Mouse (Mus musculus): ENCODE results near the gene Fam92b. TPM values are rescaled to one million over a fixed set of nuclear protein-coding genes. Genes with fewer than 3 reads are reported as not detected.
A peak's percentile ranks its signal among the peaks of the same experiment; 100 is the strongest.

Fam92b gene
- polyA plus RNA-seq, 1 experiment from 2014 or later: 0.86 TPM

DNA sequence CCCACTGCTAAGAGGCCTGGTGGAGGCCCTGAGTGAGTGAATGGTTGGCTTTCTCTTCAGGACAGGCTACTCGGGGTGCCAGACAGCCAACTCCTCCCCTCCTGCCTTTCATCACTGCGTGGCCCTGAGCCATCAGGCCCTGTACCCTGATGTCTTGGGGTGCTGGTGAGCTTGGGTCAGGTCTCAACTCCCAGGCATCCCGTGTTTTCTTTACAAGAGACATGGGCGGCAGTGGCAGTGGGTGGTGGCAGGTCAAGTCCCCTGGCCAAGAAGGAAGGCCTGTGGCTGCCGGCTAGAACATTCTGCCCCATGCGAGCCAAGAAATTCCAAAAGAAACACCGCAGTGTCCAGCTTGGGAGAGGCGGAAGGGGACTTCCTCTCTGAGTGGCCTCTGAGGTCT is 9.2 kb upstream of the Fam92b start:
- 74% methylated on average over 8 of the region's 8 CpGs for WGBS
- Histone ChIP-seq H3K36me3 (replicated peaks) (no peaks in the 10 kb centered on the region), H3K27ac (replicated peaks) (peak overlapping the region; percentile 84), H3K27me3 (replicated peaks; ENCODE audit: low read depth, poor library complexity, severe bottlenecking) (peaks cover 4% of the 10 kb centered on the region; the same call in 1 of the 2 replicates), H3K4me3 (no peak overlapping the region), H3K4me1 (peaks cover 63% of the 10 kb centered on the region), H3K9me3 (no peaks in the 10 kb centered on the region)
- DNase-seq (ENCODE audit: low spot score): no peak

DNA sequence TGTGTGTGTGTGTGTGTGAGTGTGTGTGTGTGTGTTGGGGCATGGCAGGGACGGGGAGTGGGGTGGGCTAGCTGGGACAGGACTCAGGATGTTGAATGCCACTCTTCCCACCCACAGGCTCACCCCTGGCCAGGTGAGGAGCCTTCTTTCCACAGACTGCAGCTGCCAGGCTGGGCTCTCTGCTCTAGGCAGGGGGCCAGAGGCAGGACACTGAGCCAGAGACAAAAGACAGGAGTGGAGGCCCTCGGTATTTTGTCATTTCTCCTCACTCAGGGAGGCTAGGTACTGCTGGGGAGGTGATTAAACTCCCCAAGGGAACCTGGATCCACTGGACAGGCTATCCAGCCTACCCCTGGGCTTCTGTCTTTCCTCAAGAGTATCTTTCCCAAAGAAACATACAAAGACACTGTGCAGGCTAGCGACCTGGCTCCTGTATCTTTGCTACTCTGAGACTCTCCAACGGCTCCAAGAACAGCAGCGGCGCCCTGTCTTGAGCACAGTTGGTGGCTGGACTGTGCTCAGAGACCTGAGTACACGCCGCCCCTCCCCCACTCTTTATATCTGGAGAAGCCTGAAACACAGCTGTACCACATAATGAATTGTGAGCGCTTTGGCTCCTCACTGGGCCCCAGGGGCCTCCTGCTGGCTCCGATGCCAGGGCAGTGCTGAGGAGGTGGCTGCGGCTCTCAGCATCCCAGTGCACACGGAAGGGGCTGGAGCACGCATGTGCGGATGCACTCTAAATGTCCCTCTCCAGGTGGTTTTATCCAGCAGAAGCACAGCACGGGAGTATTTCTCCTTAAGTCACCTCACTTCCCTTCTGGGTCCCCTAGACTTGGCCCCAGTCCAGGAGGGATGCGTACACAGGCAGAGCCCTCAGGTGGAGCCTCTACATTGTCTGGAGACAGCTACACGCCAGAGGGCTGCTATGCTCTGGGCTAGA is 7.9 kb upstream of the Fam92b start:
- Histone ChIP-seq H3K9me3 (no peaks in the 10 kb centered on the region), H3K36me3 (replicated peaks) (no peaks in the 10 kb centered on the region), H3K27ac (replicated peaks) (peak overlapping the region; percentile 84), H3K27me3 (replicated peaks; ENCODE audit: low read depth, poor library complexity, severe bottlenecking) (peaks cover 4% of the 10 kb centered on the region; the same call in 1 of the 2 replicates), H3K4me1 (peaks cover 61% of the 10 kb centered on the region), H3K4me3 (peak overlapping the region; percentile 21)
- 41% methylated on average over 17 of the region's 17 CpGs for WGBS
- peak; percentile 72 for DNase-seq (ENCODE audit: low spot score)

DNA sequence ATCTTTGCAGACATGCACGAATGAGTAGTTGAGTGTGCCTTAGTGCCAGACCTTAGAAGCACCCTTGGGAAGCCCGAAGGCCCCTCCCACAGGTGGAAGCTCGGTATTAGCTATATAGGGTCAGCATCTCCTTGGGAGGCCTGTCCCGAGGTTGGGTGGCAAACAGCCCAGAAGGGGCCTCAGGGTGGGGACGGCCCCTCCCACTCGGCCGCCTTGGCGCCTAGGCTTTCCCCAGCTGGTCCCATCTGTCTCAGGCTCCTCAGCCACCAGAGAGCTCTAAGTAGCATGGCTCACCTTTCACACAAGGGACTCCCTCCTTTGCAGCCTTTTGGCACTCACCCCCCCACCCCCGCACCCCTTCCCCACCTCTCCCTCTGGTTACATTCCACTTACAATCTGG is 7.1 kb upstream of the Fam92b start:
- Histone ChIP-seq H3K27me3 (replicated peaks; ENCODE audit: low read depth, poor library complexity, severe bottlenecking) (peaks cover 4% of the 10 kb centered on the region; the same call in 1 of the 2 replicates), H3K4me3 (peak overlapping the region; percentile 0; the same call in 1 of the 2 replicates), H3K27ac (replicated peaks) (peak overlapping the region; percentile 84), H3K4me1 (peaks cover 61% of the 10 kb centered on the region), H3K36me3 (replicated peaks) (no peaks in the 10 kb centered on the region), H3K9me3 (no peaks in the 10 kb centered on the region)
- WGBS: 45% methylated on average over 9 of the region's 9 CpGs
- DNase-seq (ENCODE audit: low spot score): peak; percentile 47

DNA sequence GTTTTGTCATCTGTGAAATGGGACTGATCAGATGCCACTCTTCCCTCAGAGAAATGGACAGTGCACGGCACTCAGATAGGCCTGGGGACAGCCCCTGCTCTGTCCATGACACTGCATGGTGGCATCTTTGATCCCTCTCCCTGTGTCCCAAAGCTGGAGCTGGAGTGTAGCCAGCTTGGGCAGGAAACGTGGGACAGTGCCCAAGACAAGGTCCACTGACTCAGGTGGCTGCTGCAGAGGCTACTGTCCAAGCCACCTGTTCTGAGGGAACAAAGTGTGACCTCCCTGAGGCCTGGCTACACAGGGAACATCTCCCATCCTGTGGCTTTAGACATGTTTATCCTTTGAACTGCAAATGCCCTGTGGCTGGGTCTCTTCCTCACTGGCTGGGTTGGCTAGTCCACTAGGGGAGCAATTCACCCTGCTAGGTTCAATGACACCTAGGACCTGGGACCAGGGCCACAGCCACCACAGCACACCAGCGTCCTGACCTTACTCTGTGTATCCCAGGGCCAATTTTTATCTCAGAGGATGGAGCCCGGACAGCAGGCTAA is 4.7 kb upstream of the Fam92b start:
- DNase-seq (ENCODE audit: low spot score): no peak
- WGBS: 78% methylated on average over 4 of the region's 4 CpGs
- Histone ChIP-seq H3K27ac (replicated peaks) (no peak overlapping the region), H3K9me3 (no peaks in the 10 kb centered on the region), H3K4me3 (no peak overlapping the region), H3K36me3 (replicated peaks) (no peaks in the 10 kb centered on the region), H3K4me1 (peaks cover 75% of the 10 kb centered on the region), H3K27me3 (replicated peaks; ENCODE audit: low read depth, poor library complexity, severe bottlenecking) (peaks cover 21% of the 10 kb centered on the region)

DNA sequence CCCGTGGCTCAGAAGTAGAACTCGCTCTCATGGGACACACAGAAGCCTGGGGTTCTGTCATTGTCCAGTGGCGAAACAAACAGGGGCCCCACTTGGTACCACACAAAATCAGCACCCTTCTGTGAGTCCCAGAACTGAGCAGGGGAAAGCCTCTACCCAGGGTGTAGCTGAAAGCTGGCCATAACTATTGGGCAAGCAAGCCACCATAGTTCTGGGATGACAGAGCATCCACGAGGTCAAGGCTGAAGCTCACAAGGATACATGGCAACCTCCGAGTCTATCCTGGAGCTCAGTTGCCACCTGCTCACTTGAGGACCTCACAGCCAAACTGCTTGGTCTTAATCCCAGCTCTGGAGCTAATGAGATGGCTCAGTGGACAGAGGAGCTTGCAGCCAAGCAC is 4.0 kb upstream of the Fam92b start:
- H3K9me3 ChIP-seq: no peaks in the 10 kb centered on the region
- 86% methylated on average over 5 of the region's 5 CpGs for WGBS
- H3K36me3 ChIP-seq (replicated peaks): no peaks in the 10 kb centered on the region
- no peak for DNase-seq (ENCODE audit: low spot score)
- peaks cover 75% of the 10 kb centered on the region for H3K4me1 ChIP-seq
- H3K27me3 ChIP-seq (replicated peaks; ENCODE audit: low read depth, poor library complexity, severe bottlenecking): peaks cover 27% of the 10 kb centered on the region
- H3K4me3 ChIP-seq: no peak overlapping the region
- no peak overlapping the region for H3K27ac ChIP-seq (replicated peaks)

DNA sequence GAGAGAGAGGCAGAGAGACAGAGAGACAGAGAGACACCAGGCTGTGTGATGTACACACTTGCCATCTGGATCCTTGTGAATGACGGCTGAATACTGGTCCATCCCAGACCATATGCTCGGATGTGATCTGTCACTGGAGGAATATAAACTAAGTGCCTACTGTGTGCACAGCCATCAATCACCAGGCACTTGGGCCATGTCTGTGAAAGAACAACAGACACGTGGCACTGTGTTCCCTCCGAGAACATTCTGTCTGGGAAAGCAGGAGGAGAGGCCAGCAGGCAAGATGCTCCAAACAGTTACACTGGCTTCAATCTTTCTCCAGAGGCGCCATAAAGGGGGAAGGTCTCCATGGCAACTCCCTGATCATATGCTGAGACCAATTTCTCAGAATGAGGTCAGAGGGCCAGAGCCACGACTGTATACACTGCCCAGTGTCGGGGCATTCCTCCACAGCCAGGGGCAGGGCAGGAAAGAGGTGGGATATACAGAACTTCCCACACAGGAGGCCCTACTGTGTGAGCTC is 3.2 kb upstream of the Fam92b start:
- DNase-seq (ENCODE audit: low spot score): no peak
- H3K36me3 ChIP-seq (replicated peaks): no peaks in the 10 kb centered on the region
- no peak overlapping the region for H3K4me3 ChIP-seq
- H3K4me1 ChIP-seq: peaks cover 75% of the 10 kb centered on the region
- no peaks in the 10 kb centered on the region for H3K9me3 ChIP-seq
- peak overlapping the region; percentile 54; the same call in 1 of the 2 replicates for H3K27ac ChIP-seq (replicated peaks)
- 62% methylated on average over 7 of the region's 7 CpGs for WGBS
- H3K27me3 ChIP-seq (replicated peaks; ENCODE audit: low read depth, poor library complexity, severe bottlenecking): peaks cover 35% of the 10 kb centered on the region

DNA sequence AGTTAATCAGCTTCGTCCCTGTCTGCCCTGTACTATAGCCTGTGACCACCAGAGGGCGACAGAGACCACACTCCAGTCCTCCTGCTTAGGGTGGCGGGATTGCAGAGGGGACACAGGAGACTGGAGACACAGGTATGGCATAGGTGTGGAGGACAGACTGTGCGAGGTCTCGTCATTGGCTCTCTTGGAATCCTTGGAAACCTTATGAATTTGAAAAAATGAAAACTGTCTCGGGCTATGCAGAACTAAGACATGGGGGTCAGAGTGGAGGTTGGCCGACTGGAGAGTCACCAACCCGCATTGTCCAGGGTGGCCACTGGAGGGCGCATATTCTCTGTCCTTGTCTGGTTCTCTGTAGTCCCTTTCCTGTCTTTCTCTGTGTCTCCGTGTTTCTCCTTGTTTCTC is 1.8 kb upstream of the Fam92b start:
- DNase-seq (ENCODE audit: low spot score): peak; percentile 93
- H3K9me3 ChIP-seq: no peaks in the 10 kb centered on the region
- peak overlapping the region; percentile 84 for H3K27ac ChIP-seq (replicated peaks)
- under 1% methylated on average over 10 of the region's 10 CpGs for WGBS
- H3K27me3 ChIP-seq (replicated peaks; ENCODE audit: low read depth, poor library complexity, severe bottlenecking): peaks cover 46% of the 10 kb centered on the region
- H3K36me3 ChIP-seq (replicated peaks): no peaks in the 10 kb centered on the region
- H3K4me3 ChIP-seq: peak overlapping the region; percentile 44
- peaks cover 71% of the 10 kb centered on the region for H3K4me1 ChIP-seq

DNA sequence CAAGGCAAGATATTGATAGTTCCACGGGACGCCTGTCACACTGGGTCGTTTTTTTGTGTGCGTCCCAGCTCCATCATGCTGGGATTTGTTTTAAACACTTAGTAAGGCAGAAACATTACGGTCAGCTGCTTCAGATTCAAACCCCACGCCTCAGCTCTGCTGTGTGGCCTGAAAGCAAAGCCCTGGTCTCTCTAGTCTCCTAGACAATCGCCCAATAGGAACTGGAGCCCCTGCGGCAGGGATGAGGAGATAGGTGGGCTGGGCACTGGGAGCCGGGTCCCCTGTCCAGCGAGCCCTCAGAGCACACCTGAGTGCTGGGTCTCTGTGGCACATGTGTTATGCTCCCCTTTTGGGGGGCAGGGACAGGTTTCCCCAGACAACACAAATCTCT is 853 bp upstream of the Fam92b start:
- Histone ChIP-seq H3K27me3 (replicated peaks; ENCODE audit: low read depth, poor library complexity, severe bottlenecking) (peaks cover 55% of the 10 kb centered on the region), H3K4me3 (peak overlapping the region; percentile 45), H3K4me1 (peaks cover 66% of the 10 kb centered on the region), H3K27ac (replicated peaks) (peak overlapping the region; percentile 84), H3K36me3 (replicated peaks) (no peaks in the 10 kb centered on the region), H3K9me3 (no peaks in the 10 kb centered on the region)
- 4% methylated on average over 10 of the region's 10 CpGs for WGBS
- DNase-seq (ENCODE audit: low spot score): no peak

DNA sequence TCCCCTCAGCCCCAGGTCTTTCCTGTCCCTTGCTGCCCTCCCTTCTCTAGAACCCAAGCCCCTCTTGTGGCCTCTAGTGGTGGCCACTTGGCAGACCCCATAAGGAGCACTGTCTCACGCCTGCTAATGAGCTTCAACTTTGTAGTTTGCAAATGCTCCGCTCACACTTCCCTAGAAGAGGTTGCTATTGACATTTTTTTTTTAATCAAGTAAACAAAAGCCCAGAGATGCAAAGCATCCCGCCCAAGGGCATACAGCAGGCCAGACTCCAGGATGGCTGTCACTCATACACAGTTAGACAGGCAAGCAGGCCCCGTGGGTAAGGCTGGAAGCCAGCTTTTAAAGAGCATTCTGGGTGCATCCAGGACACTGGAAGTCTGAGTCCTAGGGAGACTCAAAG is 661 bp downstream of the Fam92b start:
- peak overlapping the region; percentile 84 for H3K27ac ChIP-seq (replicated peaks)
- H3K9me3 ChIP-seq: no peaks in the 10 kb centered on the region
- peaks cover 71% of the 10 kb centered on the region for H3K4me1 ChIP-seq
- no peak for DNase-seq (ENCODE audit: low spot score)
- no peaks in the 10 kb centered on the region for H3K36me3 ChIP-seq (replicated peaks)
- H3K4me3 ChIP-seq: peak overlapping the region; percentile 45
- 12% methylated on average over 4 of the region's 4 CpGs for WGBS
- H3K27me3 ChIP-seq (replicated peaks; ENCODE audit: low read depth, poor library complexity, severe bottlenecking): peaks cover 68% of the 10 kb centered on the region

DNA sequence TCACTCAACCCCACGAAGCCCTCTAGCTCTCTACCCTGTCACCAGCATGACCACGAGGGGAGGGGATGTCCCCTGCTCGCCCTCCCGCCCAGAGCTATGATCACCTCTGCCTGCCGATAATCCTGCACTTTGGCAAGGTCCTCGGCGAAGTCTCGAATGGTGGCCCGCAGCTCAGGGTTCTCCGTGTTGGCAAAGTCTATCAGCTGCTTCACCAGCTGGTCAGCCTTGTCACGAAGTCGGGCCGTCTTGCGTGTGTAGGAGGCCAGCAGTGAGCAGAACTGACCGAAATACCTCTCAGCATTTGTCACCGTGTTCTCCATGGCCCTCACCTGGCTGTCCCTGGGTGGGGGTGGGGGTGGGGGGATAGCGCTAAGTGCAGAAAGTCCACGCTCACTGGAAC is 2.7 kb downstream of the Fam92b start:
- Histone ChIP-seq H3K4me3 (no peak overlapping the region), H3K4me1 (peaks cover 64% of the 10 kb centered on the region), H3K27ac (replicated peaks) (no peak overlapping the region), H3K9me3 (no peaks in the 10 kb centered on the region), H3K36me3 (replicated peaks) (no peaks in the 10 kb centered on the region), H3K27me3 (replicated peaks; ENCODE audit: low read depth, poor library complexity, severe bottlenecking) (peaks cover 74% of the 10 kb centered on the region)
- 44% methylated on average over 18 of the region's 18 CpGs for WGBS
- DNase-seq (ENCODE audit: low spot score): no peak

DNA sequence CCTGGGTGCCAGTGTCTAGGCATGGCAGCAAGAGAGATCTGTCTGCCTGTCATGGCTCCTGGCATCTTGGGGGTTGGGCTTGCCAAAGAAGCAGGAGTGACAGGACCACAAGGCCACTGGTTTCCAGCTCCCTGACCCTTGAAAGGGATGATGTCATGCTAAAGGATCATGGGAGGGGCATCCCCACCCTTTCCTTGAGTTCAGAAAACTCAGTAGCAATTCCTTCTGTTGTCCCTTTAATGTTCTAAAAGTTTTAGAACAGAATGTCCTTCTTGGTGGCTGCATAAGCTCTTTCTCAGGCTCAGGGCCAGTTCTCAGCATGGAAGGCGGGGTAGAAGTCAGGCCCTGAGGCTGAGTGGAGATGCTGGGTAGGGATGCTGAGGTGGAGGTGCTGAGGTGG is 4.1 kb downstream of the Fam92b start:
- DNase-seq (ENCODE audit: low spot score): no peak
- H3K4me1 ChIP-seq: peaks cover 63% of the 10 kb centered on the region
- no peaks in the 10 kb centered on the region for H3K36me3 ChIP-seq (replicated peaks)
- no peak overlapping the region for H3K4me3 ChIP-seq
- no peaks in the 10 kb centered on the region for H3K9me3 ChIP-seq
- no peak overlapping the region for H3K27ac ChIP-seq (replicated peaks)
- H3K27me3 ChIP-seq (replicated peaks; ENCODE audit: low read depth, poor library complexity, severe bottlenecking): peaks cover 82% of the 10 kb centered on the region
- 67% methylated on average over 1 of the region's 1 CpGs for WGBS

DNA sequence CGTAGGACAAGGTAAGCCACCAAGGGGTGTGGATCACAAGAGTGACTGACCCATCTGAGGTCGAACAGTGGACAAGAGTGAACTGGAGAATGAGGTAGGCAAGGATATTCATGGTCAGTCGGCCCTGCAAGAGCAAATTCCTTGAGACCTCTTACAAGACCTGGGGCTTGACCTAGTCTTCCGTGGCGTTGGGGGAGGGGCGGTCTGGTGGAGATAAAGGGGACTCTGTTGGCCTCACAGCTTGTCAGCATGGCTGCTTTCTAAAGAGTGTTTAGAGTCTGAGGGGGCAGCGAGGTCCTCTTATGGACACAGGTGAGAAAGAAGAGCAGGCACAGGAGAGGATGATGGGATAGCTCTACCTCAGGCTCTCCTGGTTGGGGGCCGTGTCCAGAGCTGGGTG is 8.1 kb downstream of the Fam92b start:
- Histone ChIP-seq H3K9me3 (no peaks in the 10 kb centered on the region), H3K27ac (replicated peaks) (no peak overlapping the region; the same call in 1 of the 2 replicates), H3K27me3 (replicated peaks; ENCODE audit: low read depth, poor library complexity, severe bottlenecking) (peaks cover 74% of the 10 kb centered on the region), H3K36me3 (replicated peaks) (no peaks in the 10 kb centered on the region), H3K4me1 (peaks cover 36% of the 10 kb centered on the region), H3K4me3 (no peak overlapping the region)
- 37% methylated on average over 8 of the region's 8 CpGs for WGBS
- no peak for DNase-seq (ENCODE audit: low spot score)

Data from embryonic facial prominence, embryonic 10.5 days (tissue).